Mouse (Mus musculus): Measurements from ENCODE around the gene Borcs6.

DNA sequence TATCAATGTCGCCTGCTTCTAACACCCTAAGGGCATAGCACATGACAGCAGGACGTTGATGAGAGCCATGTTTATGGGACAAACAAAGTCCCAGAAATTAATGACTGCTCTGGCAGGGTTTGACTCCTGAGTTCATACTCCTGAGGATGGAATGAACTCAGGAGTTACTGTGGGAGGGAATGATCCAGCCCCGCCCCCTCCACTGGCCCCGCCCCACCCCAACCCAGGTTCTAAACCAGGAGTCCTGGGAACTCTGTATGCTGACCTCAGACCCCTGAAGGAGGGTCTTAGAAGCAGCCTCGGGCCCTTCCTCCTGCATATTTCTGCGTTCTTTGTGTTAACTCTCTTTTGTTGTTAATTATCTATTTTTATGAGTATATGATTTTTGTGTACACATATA, 26.1 kb downstream of the Borcs6 start:
- no peak for TF ChIP-seq CTCF (IDR thresholded peaks at IDR 0.05; ENCODE audit: low read depth)
- TF ChIP-seq EP300 (IDR thresholded peaks at IDR 0.05; ENCODE audit: low read depth), result no peak

All from liver, postnatal 0 days (tissue).